Mouse (Mus musculus) liver, adult 2 months (tissue): ENCODE data around the gene Nptxr. TPM values are rescaled to one million over a fixed set of nuclear protein-coding genes. Genes with fewer than 3 reads are reported as not detected.
A peak's percentile ranks its signal among the peaks of the same experiment; 100 is the strongest.

ENCODE experiments used
- DNase-seq: peaks from one replicate; pipeline ENCODE4 v3.0.0-alpha.2; 2011; ENCODE audit warnings: low read depth, low spot score; ENCODE audit errors: extremely low read depth
- H3K27ac ChIP-seq: fragments of 200-500 bp; replicated peaks from 2 replicates; pipeline ENCODE4 v1.5.1; 2012; ENCODE audit warnings: low read depth, mild to moderate bottlenecking, control low read depth, inconsistent platforms, low read length; ENCODE audit not compliant: insufficient read depth
- H3K27me3 ChIP-seq: fragments of 200-500 bp; 2 replicates; pipeline ENCODE4 v1.6.1; 2012; ENCODE audit warnings: mild to moderate bottlenecking, moderate library complexity, low read length, inconsistent platforms; ENCODE audit not compliant: control insufficient read depth, insufficient read depth
- H3K36me3 ChIP-seq: fragments of 200-500 bp; 2 replicates; pipeline ENCODE4 v1.6.1; 2012; ENCODE audit warnings: low read length, inconsistent platforms; ENCODE audit not compliant: control insufficient read depth, insufficient read depth
- H3K4me1 ChIP-seq: fragments of 200-500 bp; 2 replicates; pipeline ENCODE4 v1.6.1; 2011; ENCODE audit warnings: low read length; ENCODE audit not compliant: control insufficient read depth, insufficient read depth
- H3K4me3 ChIP-seq: fragments of 200-500 bp; 2 replicates; pipeline ENCODE4 v1.5.1; 2011; ENCODE audit warnings: low read depth, mild to moderate bottlenecking, control low read depth, low read length, moderate library complexity; ENCODE audit not compliant: insufficient read depth
- H3K79me2 ChIP-seq: fragments of 200-500 bp; 2 replicates; pipeline ENCODE4 v1.6.1; 2012; ENCODE audit warnings: inconsistent platforms, mild to moderate bottlenecking, low read length, moderate library complexity; ENCODE audit not compliant: control insufficient read depth, insufficient read depth
- H3K9ac ChIP-seq: fragments of 200-500 bp; 2 replicates; pipeline ENCODE4 v1.6.1; 2012; ENCODE audit warnings: low read depth, mild to moderate bottlenecking, control low read depth, inconsistent platforms, low read length
- CTCF ChIP-seq: fragments of 200-500 bp; IDR thresholded peaks from 2 replicates; pipeline ENCODE4 v1.5.1; 2011; ENCODE audit warnings: low read depth, low read length, control low read depth
- POLR2A ChIP-seq: fragments of 200-500 bp; IDR thresholded peaks from 2 replicates; pipeline ENCODE4 v1.6.1; 2011; ENCODE audit warnings: low read length, control low read depth; ENCODE audit not compliant: insufficient read depth; ENCODE audit errors: extremely low read depth
- WGBS: fragments of 180-500 bp; shearing (Covaris S2); methylation state at CpG from one replicate; pipeline ENCODE4 v1.1.7; 2018; 5-methylcytosine and 5-hydroxymethylcytosine counted together
- polyA plus RNA-seq: library from polyadenylated mRNA; depleted of rRNA; stranded (reverse); fragments of >200 nt; gene quantifications from 2 replicates; pipeline ENCODE4 v1.2.3, GENCODE M21; 2012
- total RNA-seq: library from RNA; depleted of rRNA; stranded (reverse); fragments of >200 nt; gene quantifications from 2 replicates; pipeline ENCODE4 v1.2.3, GENCODE M21; 2014

Nptxr gene
- total and polyA plus RNA-seq, 2 experiments = 0.09 to 0.11 TPM

- H3K27ac ChIP-seq = peak overlapping the region; percentile 2
- no peaks in the 10 kb centered on the region for H3K36me3 ChIP-seq
- peak overlapping the region; percentile 76 for H3K9ac ChIP-seq
- H3K79me2 ChIP-seq = no peaks in the 10 kb centered on the region
- H3K4me1 ChIP-seq = no peaks in the 10 kb centered on the region; the same call in 1 of the 2 replicates
- 1% methylated on average over 44 of the region's 50 CpGs for WGBS
- H3K4me3 ChIP-seq = peak overlapping the region; percentile 75
- H3K27me3 ChIP-seq = no peaks in the 10 kb centered on the region
- DNase-seq = peak; percentile 97
- TF ChIP-seq CTCF (no peak), POLR2A (peak; percentile 1; the same call in 1 of the 2 replicates)
These were observed 30.2 kb downstream of the Nptxr start for GRCm38 (mm10) chr15:79774117-79775027.

GRCm38 (mm10) chr15:79770629-79771240 lies 33.8 kb downstream of the Nptxr start:
- TF ChIP-seq CTCF = no peak
- WGBS = 87% methylated on average over 21 of the region's 21 CpGs
- no peak for DNase-seq
- H3K4me3 ChIP-seq = no peak overlapping the region
- no peak overlapping the region for H3K9ac ChIP-seq
- no peaks in the 10 kb centered on the region for H3K27me3 ChIP-seq
- H3K36me3 ChIP-seq = no peaks in the 10 kb centered on the region
- H3K27ac ChIP-seq = no peak overlapping the region
- no peaks in the 10 kb centered on the region; the same call in 1 of the 2 replicates for H3K4me1 ChIP-seq
- H3K79me2 ChIP-seq = no peaks in the 10 kb centered on the region

- Histone ChIP-seq H3K4me3 (no peak overlapping the region), H3K27me3 (no peaks in the 10 kb centered on the region), H3K27ac (no peak overlapping the region), H3K79me2 (no peaks in the 10 kb centered on the region), H3K4me1 (no peaks in the 10 kb centered on the region), H3K36me3 (no peaks in the 10 kb centered on the region), H3K9ac (peak overlapping the region; percentile 4; the same call in 1 of the 2 replicates)
- no peak for TF ChIP-seq CTCF
- TF ChIP-seq POLR2A = no peak
- WGBS = 74% methylated on average over 6 of the region's 6 CpGs
- no peak for DNase-seq
These were observed 36.3 kb downstream of the Nptxr start for GRCm38 (mm10) chr15:79768302-79768701.

- Histone ChIP-seq H3K9ac (no peak overlapping the region), H3K27ac (0 out of 2 replicates have a peak overlapping the region, but pooled peaks have one; percentile 13), H3K4me3 (no peak overlapping the region), H3K36me3 (no peaks in the 10 kb centered on the region), H3K27me3 (no peaks in the 10 kb centered on the region), H3K4me1 (no peaks in the 10 kb centered on the region), H3K79me2 (no peaks in the 10 kb centered on the region)
- WGBS = 79% methylated on average over 16 of the region's 16 CpGs
- DNase-seq = no peak
- TF ChIP-seq CTCF (no peak), POLR2A (no peak)
These were observed 37.1 kb downstream of the Nptxr start for GRCm38 (mm10) chr15:79767327-79767961.

GRCm38 (mm10) chr15:79766586-79767071 lies 37.9 kb downstream of the Nptxr start:
- WGBS = 90% methylated on average over 10 of the region's 10 CpGs

More at GRCm38 (mm10) chr15:79766586-79767071, 37.9 kb downstream of the Nptxr start:
- Histone ChIP-seq H3K4me3 (no peak overlapping the region), H3K9ac (no peak overlapping the region), H3K79me2 (no peaks in the 10 kb centered on the region), H3K27me3 (no peaks in the 10 kb centered on the region), H3K36me3 (no peaks in the 10 kb centered on the region), H3K27ac (no peak overlapping the region), H3K4me1 (no peaks in the 10 kb centered on the region)
- no peak for DNase-seq
- TF ChIP-seq POLR2A (no peak), CTCF (no peak)
